Mouse (Mus musculus) stomach, postnatal 0 days (tissue): Measurements from ENCODE around the gene Zbtb48.

Source experiments
- CTCF ChIP-seq: IDR thresholded peaks from 2 replicates; pipeline ENCODE4 v1.5.1; 2016; ENCODE audit warnings: antibody characterized with exemption, low read depth, mild to moderate bottlenecking, moderate library complexity
- EP300 ChIP-seq: optimal IDR thresholded peaks from 2 replicates; pipeline ENCODE3; 2016; ENCODE audit warnings: antibody characterized with exemption

DNA sequence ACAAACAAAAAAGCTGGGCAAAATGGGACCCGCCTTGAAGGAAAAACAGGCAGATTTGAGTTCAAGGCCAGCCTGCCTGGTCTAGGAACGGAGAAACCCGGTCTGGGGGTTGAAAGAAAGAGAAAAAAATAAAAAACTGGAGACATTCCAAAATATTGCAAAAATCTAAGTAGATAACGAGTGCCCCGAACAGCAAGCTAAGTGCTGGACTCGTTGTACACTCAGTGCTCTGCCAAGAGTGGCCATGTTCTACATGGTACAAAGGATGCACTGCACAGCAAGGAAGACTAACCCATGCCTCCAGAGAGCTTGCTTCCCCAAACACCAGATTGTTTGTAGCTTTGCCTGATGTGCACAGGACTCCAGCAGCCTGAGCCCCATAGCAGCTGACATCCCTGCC is 34.4 kb downstream of the Zbtb48 start:
- TF ChIP-seq CTCF (no peak), EP300 (no peak)
